Mouse (Mus musculus): ENCODE results near the gene Ubl4b.

The Ubl4b gene

DNA sequence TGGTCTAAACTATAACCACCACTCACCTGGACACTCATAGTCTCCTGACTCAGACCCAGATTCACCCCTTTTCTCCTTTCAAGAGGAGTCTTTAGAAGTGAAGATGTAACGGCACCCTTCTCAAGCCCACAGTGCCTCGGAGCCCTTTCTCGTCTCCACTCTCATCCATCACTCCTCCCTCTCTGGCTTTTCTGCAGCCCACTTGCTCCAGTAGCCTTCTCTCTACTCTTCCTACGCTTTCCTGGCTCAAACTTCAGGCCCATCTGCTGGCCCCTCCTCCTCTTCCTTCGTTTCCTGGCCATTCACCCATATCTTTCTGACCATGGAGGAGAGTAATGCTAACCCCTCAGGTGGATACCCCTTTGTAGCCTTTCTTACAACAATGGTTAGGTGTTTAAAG is 33.9 kb downstream of the Ubl4b start:
- in situ Hi-C loops (cut with MseI, MboI), result no loop called here

DNA sequence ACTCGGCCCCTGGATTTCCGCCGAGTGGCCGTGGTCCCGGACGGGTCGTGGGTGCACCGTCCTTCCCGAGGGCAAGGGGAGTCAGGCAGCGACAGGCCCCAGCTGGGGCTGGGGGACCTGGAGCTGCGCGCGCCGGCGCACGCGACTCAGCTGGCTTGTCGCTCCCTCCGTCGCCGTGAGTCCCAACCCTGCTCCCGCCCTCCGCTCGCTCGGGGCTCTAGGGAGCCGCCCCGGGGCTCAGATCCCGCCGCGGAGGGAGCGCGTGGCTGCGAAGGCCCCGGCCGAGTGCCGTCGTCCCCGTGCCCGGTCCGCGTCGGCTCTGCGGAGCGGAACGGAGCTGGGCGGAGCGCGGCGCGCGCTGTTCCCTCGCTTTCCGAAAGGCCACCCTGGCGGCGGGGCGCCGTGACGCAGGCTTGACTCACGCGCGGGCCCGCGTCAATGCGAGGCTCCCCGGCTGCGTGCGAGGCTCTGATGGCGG is 37.2 kb downstream of the Ubl4b start, which contains the start of gene Slc6a17:
Gene Slc6a17, minus strand, starts transcription at position 388 of the 478 bp plus-strand sequence.
- in situ Hi-C loops (cut with MseI, MboI), result no loop called here

DNA sequence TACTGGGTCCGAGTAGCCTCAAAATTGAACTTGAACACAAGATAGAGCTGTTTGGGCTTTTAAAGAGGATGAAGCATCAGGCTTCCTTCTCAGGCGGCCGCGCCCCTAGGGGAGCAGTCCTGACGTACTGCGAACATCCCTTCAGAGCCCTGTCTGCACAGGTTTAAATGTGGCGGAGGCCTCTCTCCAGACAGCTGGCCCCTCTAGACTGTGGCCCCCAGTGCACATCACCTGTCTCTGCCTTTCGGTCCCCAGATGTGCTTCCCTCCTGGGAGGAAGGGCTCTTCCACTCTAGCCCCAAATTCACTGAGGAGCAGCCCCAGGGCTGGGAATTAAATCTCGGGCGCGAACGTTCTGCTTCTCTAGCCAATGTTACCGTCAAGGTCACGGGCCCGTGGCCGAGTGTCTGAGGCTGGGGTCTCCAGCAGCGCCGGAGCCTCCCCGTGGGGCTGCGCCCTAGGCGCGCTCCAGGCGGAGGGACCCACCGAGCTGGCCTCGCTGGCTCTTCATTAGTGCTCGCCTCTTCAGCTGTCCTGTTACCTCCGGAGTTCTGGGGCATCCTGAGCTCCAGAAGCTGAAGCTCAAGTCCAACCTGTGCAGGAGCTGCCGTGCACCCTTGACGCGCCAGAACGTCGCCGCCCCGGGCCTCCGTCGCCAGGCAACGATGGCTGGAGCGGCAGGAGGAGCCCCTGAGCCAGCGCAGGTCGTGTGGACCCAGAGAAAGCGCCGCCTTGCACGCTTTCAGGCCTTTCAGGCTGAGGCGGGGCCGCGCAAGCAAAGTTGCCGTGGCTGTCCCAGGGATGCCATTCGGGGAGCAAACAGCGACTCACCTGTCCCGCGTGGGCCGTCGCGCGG is 37.9 kb downstream of the Ubl4b start:
- in situ Hi-C loops (cut with MseI, MboI), result no loop called here

DNA sequence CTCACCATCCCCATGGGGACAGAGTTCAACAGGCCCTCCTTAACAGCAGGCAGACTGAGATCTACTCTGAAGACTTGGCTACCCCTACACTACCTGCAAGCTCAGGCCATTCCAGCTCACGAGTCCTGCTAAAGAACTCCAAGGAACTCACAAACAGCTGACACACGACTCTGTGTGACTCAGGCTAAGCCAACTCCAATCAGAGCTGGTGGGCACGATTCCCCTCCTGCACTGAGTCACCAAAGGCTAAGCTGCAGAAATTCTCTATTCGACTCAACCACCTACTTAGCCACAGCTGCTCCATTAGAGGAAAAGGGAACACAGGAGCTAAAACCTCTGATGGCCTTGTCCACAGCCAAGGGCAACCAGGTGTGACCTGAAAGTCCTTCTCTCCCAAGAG is 38.9 kb downstream of the Ubl4b start:
- in situ Hi-C loops (cut with MseI, MboI), result no loop called here

DNA sequence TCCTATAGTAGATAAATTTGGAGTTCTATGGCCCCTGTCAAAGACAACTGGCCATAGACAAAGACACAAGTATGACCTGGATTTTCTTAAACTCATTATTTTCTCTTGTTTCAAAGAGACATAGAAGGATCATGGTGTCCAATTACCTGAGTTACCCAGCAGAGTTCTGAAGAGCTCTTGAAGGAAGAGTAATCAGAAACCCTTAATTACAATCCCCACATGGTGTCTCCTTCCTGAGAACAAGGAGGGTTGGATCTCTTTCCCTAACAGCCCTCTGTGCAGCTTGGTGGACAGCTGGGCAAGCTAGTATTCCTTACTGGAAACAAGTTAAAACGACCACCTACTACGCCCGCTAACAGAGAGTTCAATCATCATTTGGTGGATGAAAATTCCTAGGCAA is 43.5 kb downstream of the Ubl4b start:
- in situ Hi-C loops (cut with MseI, MboI), result no loop called here

DNA sequence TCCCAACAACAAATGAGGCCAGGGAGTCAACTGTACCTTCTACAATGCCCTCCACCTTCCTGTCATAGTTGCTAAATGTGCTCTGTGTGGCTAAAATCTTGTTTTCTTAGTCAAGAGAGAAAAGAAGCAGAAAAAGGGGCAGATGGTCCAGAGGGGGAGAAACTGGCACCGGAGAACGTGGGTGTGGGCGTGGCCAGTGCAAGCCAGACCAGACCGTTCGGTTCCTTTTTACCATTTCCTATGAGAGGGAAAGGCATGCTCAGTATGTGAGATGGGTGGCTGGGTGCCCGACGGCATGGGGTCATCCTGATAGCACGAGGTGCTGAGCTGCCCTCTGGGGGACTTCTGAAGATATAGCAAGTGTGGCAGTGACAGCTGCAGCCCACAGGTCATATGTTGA is 46.2 kb downstream of the Ubl4b start:
- in situ Hi-C loops (cut with MseI, MboI), result no loop called here

DNA sequence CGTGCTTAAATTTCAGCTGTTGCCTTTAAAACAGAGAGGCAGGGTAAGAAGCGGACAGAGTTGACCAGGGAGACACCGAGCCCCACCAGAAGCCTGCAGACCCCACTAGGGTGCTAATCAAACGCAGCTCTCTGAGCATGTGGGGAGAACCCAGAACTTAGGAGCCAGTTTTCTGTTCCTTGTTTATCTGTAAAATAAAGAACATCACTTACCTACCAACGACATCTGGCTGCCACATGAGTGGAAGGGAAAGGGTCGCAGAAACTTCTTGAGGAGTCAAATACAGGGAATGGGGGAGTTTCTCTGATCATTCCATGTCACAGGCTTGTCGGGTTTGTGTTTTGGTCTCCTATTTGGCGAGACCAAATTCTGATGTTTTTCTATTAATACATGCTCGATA is 46.9 kb downstream of the Ubl4b start:
- in situ Hi-C loops (cut with MseI, MboI), result no loop called here

DNA sequence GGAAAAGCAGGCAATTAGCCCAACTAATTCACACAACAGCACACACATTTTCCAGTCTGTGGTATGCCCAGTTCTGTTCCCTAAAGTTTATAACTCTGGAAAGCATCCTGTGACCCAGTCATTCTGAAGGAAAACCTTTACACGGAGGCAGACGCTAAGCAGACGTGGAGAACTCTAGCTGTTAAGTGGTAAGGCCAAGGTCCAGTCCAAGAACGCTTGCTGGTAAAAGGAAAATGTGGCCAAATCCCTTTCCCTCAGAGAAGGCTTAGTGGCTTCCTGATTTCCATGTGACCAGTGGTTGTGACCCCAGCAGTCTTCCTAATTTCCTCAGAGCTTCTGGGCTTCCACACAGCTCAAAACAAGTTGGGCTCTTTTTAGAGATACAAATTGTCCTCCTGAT is 48.3 kb downstream of the Ubl4b start:
- in situ Hi-C loops (cut with MseI, MboI), result no loop called here

DNA sequence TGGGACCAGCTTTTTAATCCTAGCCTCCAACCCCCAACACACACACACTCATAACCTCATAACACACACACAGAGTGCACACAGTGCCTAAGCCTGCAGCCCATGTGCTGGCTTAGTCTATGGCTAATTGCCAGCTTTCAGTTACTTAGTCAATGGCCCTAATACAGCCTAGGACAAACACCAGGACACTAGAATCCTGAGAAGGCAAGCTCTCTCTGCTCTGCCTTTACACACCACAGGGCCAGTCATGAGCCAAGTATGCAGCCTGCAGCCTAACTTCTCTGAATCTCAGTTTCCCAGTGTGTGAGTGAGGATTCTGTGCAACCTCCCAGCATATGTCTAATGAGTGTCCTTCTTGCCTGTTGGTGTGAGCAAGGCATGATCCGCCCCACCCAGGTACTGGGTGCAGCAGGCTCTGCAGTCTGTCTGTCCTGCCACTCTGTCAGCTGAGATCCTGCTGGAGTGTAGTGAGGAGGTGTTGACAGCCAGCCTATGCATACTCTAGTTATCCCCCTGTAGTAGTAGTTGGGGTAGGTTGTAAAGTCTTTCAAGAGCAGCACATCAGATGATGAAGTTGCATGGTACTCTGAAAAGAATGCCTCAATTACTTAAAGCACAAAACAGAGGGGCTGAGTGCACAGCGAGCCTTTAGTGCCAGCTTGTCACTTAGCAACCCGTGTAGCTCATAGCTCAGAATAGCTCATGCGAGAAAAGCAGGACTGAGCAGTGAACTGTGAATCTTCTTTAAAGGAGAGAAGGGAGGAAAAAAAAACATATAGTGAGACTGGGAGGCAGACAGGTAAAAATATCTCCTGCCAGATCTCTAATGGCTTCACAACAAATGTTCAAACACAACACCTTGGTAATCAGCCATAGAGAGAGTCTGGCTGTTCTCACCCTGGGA is 49.2 kb downstream of the Ubl4b start:
- in situ Hi-C loops (cut with MseI, MboI), result no loop called here

DNA sequence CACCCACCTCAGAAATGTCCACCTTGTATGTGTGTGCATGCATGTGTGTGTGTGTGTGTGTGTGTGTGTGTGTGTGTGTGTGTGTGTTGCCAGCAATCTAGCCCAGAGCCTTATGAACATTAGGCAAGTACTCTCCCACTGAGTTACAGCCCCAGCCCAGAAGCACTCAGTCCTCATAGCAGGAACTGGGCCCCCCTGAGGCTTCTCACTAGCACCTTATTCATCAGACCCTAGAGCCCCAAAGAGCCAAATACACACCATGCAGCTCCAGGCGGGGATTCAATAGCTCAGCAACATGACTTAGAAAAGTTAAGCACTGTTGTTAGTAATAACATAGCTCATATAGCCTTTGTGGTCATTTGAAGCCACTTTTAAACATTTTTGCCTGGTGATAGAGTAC is 50.3 kb downstream of the Ubl4b start:
- in situ Hi-C loops (cut with MseI, MboI), result no loop called here

DNA sequence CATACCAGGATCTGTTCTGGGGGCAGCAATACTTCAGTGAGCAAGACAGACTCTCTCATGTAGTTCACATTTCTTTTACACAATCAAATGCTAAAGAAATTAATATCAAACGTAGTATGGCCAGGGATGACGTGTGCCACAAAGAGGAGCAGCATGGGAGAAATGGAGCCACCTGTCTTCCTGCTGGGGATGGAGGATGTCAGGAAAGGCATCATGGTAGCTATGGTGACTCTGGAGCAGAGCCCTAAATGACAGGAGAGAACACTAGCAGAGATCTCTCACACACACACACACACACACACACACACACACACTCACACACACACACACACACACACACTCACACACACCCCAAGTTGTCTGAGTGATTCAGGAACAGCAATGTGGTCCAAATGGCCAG is 51.2 kb downstream of the Ubl4b start:
- in situ Hi-C loops (cut with MseI, MboI), result no loop called here

Data from mouse trophoblast stem cell (cell line).